Mouse (Mus musculus) E14TG2a.4 (cell line): ENCODE results near the gene Col11a2.

Experiments
- CTCF ChIP-seq: conservative IDR thresholded peaks from 2 replicates; pipeline ENCODE4 v1.5.1; 2014; ENCODE audit warnings: low read length
- NANOG ChIP-seq: IDR thresholded peaks from 2 replicates; pipeline ENCODE4 v1.6.1; 2014; ENCODE audit warnings: borderline replicate concordance, low read length, mixed read lengths
- POU5F1 ChIP-seq: IDR thresholded peaks from 2 replicates; pipeline ENCODE4 v1.6.1; 2014; ENCODE audit warnings: low read length, borderline replicate concordance

- TF ChIP-seq CTCF, result no peak
- no peak for TF ChIP-seq POU5F1
- TF ChIP-seq NANOG, result no peak
Measured at GRCm38 (mm10) chr17:34022414-34022783, 16.8 kb upstream of the Col11a2 start.
